Mouse (Mus musculus) left cerebral cortex, adult 8-10 months (tissue): ENCODE measurements around the gene A430078G23Rik. TPM values are rescaled to one million over a fixed set of nuclear protein-coding genes. Genes with fewer than 3 reads are reported as not detected.

Experiments used
- DNase-seq, 2 experiments: peaks; one replicate each; pipeline ENCODE4 v3.0.0; 2022; ENCODE audit warnings: low spot score in 2 of 2
- total RNA-seq, 4 experiments: library from RNA; stranded (reverse); gene quantifications; 2 replicates each; pipeline ENCODE4 v1.2.4; 2022

The A430078G23Rik gene
- total RNA-seq, 4 experiments from 2014 or later = not detected

DNA sequence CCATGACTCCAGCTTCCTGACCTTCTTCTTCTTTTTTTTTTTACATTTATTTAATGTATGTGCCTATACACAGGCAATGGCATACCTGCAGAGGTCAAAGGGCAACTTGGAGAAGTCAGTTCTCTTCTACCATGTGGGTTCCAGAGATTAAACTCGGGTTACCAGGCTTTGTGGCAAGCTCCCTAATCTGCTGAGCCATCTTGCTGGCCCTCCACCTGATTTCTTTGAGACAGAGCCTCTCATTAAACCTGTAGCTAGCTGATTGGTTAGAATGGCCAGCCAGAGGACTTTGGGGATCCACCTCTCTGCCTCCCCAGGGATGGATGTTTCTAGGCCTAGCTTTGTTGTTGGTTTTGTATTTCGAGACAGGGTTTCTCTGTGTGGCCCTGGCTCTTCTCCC, 57.9 kb downstream of the A430078G23Rik start:
- no peak for DNase-seq

- no peak for DNase-seq
Measured at GRCm38 (mm10) chr8:3411901-3412301, 58.7 kb downstream of the A430078G23Rik start.

GRCm38 (mm10) chr8:3412816-3413215, 59.6 kb downstream of the A430078G23Rik start:
- no peak for DNase-seq

- DNase-seq = no peak
Measured at GRCm38 (mm10) chr8:3414639-3415190, 61.5 kb downstream of the A430078G23Rik start.

DNA sequence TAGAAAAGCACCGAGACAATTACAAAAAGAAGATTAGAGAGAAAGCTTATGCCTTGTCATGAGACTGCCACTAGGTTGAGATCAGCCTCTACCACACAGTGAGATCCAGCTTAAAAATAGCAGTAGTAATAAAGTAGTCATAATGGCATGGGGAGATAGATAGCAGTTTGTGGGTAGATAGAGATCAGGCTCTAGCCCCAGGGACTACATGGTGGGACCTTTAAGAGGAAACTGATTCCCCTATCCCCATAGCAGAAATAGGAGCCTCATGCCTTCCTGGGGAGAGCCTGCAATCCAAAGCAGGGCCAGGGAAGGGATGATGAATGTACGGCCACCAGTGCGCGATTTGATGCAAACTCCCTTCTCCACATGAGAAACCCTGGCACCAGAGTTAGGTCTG, 62.0 kb downstream of the A430078G23Rik start:
- DNase-seq = no peak

DNA sequence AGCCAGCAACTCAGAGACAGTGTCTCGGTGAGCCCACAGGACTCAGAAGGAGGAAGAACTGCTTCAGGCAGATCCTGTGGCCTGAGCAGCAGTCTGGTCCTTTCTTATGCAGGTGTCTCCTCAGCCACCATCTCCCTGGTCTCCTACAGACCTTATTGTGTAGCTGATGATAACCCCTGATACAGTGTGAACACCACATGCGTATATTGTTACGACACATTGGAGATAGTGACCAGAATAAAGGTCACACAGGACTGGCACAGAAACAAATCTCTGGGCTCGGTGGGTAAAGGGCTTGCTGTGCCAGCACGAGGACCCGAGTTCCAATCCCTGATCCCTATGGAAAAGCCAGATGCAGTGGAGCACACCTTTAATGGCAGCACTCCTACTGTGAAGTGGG, 62.4 kb downstream of the A430078G23Rik start:
- no peak for DNase-seq

DNA sequence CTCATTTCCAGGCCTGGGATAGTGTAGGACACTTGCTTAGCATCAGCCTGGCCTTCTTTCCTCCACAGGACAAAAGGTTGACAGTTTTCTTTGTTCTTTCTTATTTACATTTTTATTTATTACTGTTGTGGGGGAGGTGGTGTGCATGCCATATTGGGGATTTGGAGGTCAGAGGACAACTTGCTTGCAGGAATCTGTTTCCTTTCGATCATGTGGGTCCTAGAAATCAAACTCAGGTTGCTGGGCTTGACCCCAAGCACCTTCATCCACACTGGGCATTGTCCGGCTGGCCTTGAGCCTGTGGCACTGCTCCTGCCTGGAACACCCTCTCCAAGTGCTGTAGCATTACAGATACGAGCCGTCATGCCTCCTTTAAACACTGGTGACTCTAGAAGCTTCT, 63.6 kb downstream of the A430078G23Rik start:
- DNase-seq = no peak

DNA sequence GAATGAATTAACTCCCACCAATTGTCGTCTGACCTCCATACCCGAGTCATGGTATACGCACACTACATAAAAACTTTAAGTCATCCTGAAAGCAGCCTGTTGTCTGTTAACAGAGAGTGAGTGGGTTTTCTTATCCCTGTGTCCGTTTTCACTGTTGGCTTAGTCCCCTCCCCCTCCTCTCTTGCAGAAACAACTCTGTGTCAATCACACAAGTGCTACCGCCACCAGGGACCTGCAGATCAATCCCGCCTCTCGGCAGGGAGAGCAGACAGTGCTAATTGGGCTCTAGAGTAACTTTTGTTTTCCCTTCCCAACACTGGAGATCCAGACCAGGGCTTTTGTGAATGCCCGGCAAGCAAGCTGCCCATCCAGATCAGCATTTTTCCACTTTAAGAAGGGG, 64.2 kb downstream of the A430078G23Rik start:
- DNase-seq = no peak

DNA sequence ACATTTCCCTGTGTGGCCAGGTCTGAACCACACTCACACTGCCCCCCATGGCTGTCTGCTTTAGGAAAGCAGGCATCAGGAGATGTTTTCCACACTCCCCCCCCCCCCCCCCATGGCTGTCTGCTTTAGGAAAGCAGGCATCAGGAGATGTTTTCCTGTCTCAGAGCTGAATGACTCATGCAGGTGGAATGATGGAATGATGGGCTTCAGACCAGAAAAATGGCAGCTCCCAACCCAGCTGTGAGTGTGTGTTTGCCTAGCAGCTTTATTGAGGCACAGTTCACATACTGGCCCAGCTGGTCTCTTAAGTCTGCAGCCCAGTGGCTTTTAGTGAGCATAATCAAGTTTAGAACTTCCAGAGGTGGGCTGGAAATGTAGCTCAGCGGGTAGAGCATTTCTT, 64.9 kb downstream of the A430078G23Rik start:
- no peak for DNase-seq

GRCm38 (mm10) chr8:3420105-3420706, 67.0 kb downstream of the A430078G23Rik start:
- DNase-seq = no peak

DNA sequence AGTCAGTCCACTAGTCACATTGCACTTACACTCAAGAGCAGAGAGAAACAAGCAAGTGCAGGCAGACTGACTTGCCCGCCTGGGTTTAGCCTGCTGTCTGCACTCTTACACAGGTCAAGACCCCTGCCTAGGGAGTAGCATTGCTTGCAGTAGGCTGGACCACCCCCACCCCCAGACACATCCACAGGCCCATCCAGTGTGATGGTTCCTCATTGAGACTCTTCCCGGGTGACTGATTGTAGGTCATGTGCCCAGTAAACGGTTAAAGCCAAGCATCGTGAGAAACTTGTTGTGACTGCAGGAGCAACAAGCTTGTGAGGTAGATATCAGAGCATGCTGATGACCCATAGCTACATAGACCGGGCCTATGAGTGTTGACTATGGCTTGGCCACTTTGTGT, 68.3 kb downstream of the A430078G23Rik start:
- DNase-seq = no peak

DNA sequence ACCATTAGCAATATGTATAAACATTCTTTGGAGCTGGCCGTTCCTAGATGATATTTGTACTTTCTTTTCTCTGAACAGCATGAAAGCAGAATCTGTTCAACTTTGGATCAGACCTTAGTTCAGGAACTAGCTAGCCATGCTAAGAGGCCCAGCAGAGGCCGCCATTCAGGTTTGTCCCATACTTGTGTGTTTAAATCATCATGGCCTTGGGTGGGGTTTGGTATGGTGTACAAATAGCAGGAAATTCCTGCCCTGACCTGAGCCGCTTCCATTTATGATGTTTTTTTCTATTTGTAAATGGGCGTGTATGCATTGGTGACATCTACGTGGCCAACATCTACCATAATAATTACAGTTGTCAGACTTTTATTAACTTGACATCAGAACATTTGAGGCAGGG, 72.0 kb downstream of the A430078G23Rik start:
- no peak for DNase-seq

DNA sequence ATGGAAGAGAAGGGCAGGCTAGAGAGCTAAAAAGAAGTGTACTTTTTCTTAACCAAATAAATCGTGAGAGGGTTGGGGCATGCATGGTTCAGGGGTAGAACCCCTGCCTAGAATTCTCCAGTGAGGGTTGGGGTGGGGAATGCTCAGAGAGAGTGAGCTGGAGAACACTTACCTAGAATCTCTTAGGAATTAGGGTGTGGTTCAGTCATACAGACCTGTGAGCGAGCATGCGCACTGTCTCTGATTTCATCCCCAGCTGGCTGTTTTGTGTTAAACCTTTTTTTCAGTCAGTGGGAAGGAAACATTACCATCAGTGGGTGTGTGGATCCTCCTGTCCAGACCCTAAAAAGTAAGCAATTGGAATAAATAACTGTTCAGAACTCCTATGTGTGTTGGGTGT, 73.0 kb downstream of the A430078G23Rik start:
- no peak for DNase-seq

GRCm38 (mm10) chr8:3428426-3428825, 75.2 kb downstream of the A430078G23Rik start:
- DNase-seq = no peak

DNA sequence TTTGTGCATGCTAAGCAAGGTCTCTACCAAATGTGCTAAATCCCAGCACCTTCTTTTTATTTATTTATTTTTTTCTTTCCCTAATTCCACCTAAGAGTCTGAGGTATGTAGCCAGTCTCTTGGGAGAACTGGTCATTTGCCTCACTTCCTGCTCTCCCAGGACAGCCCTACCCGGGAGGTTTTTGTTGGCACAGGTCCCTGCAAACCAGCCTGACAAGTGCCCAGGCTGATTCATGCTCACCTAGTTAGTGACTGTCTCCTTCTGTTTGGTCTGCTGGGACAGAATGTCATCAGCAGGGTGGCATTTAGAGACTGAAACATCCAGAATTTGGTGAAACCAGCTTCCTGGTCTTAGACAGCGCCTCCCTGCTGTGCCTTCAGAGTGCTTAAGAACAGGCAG, 76.8 kb downstream of the A430078G23Rik start:
- no peak for DNase-seq

- no peak for DNase-seq
Measured at GRCm38 (mm10) chr8:3431113-3431512, 77.9 kb downstream of the A430078G23Rik start.

- DNase-seq = no peak
Measured at GRCm38 (mm10) chr8:3436492-3436891, 83.3 kb downstream of the A430078G23Rik start.

- DNase-seq = no peak
Measured at GRCm38 (mm10) chr8:3439510-3439909, 86.3 kb downstream of the A430078G23Rik start.

Other genes starting within 250 kb of the A430078G23Rik start
- 10 to 100 TPM; 45.9 to 54.0 (median 51.3) TPM for gene Insr, start 73.8 kb upstream of the A430078G23Rik start, total RNA-seq
- 10 to 100 TPM; 38.6 to 45.6 (median 41.8) TPM for gene Arhgef18, start 39.6 kb downstream of the A430078G23Rik start, total RNA-seq
- gene Pex11g, start 114.3 kb downstream of the A430078G23Rik start, total RNA-seq = 1 to 10 TPM in 1 of 4 experiments, under 1 TPM in 3; 0.41 to 1.0 (median 0.90) TPM
- gene Tex45, start 117.4 kb downstream of the A430078G23Rik start, total RNA-seq = under 1 TPM in 1 of 4 experiments, not detected in 3; 0.30 TPM
- 10 to 100 TPM; 30.8 to 36.0 (median 31.9) TPM for gene Zfp358, start 139.7 kb downstream of the A430078G23Rik start, total RNA-seq
- 100 to 1,000 TPM in 1 of 4 experiments, 10 to 100 TPM in 3; 85.3 to 100 (median 94.8) TPM for gene Mcoln1, start 147.0 kb downstream of the A430078G23Rik start, total RNA-seq
- gene Pnpla6, start 162.0 kb downstream of the A430078G23Rik start, total RNA-seq = 10 to 100 TPM; 62.6 to 70.7 (median 67.0) TPM
- not detected for gene C330021F23Rik, start 214.6 kb downstream of the A430078G23Rik start, total RNA-seq
- 10 to 100 TPM; 29.0 to 34.2 (median 32.6) TPM for gene Camsap3, start 233.9 kb downstream of the A430078G23Rik start, total RNA-seq